Mouse (Mus musculus): ENCODE results near the gene Vil1. TPM values are rescaled to one million over a fixed set of nuclear protein-coding genes. Genes with fewer than 3 reads are reported as not detected.
"Not testable (repeated sequence)": the region's sequence is repeated elsewhere in the genome, so short reads cannot be mapped to it uniquely, and the experiment has no call there.

Vil1 gene
- total RNA-seq, 1 experiment: 1.2 TPM

- TF ChIP-seq ZC3H11A (IDR thresholded peaks at IDR 0.05; ENCODE audit: borderline replicate concordance, low read depth, low read length): no peak
- no peak for TF ChIP-seq CHD2 (IDR thresholded peaks at IDR 0.05; ENCODE audit: low read depth, low read length)
- TF ChIP-seq ZNF384 (IDR thresholded peaks at IDR 0.05; ENCODE audit: low read depth, low read length): no peak
- no peak for TF ChIP-seq MAFK (IDR thresholded peaks at IDR 0.05; ENCODE audit: insufficient read depth, low read depth, low read length)
- no peak for TF ChIP-seq HCFC1 (IDR thresholded peaks at IDR 0.05; ENCODE audit: borderline replicate concordance, insufficient read depth, low read length)
- Histone ChIP-seq H3K27ac (ENCODE audit: insufficient read depth, low read depth, low read length, poor library complexity, severe bottlenecking) (no peak overlapping the region), H3K9me3 (ENCODE audit: control insufficient read depth, insufficient read depth, low read depth, low read length) (no peaks in the 10 kb centered on the region), H3K36me3 (ENCODE audit: control insufficient read depth, insufficient read depth, low read length, poor library complexity, severe bottlenecking) (peaks cover 14% of the 10 kb centered on the region; the same call in 1 of the 2 replicates), H3K9ac (ENCODE audit: insufficient read depth, low read depth, low read length, poor library complexity, severe bottlenecking) (no peak overlapping the region), H3K4me3 (ENCODE audit: insufficient read depth in 1 of 2, low read depth in 1 of 2, low read length in 2 of 2, poor library complexity in 1 of 2, severe bottlenecking in 1 of 2) (no peak overlapping the region), H3K4me1 (ENCODE audit: control insufficient read depth in 2 of 2, insufficient read depth in 2 of 2, low read length in 2 of 2, poor library complexity in 1 of 2) (peaks cover 0 to 20% of the 10 kb centered on the region in 2 experiments; a peak in 2 of 4 replicates)
- DNase-seq (ENCODE audit: low read depth, low spot score): no peak
- in situ Hi-C loops (cut with MboI; ENCODE audit: low sequenced_read_pairs in 2 of 2, unreplicated experiment in 2 of 2): no loop called here
Measured at GRCm38 (mm10) chr1:74393697-74394096, 15.5 kb upstream of the Vil1 start.

GRCm38 (mm10) chr1:74394311-74394710, 14.9 kb upstream of the Vil1 start:
- in situ Hi-C loops (cut with MboI; ENCODE audit: low sequenced_read_pairs in 2 of 2, unreplicated experiment in 2 of 2): no loop called here
- no peak overlapping the region; a peak in 1 of 4 replicates for H3K4me3 ChIP-seq (ENCODE audit: insufficient read depth in 1 of 2, low read depth in 1 of 2, low read length in 2 of 2, poor library complexity in 1 of 2, severe bottlenecking in 1 of 2)
- no peak overlapping the region for H3K27ac ChIP-seq (ENCODE audit: insufficient read depth, low read depth, low read length, poor library complexity, severe bottlenecking)

DNA sequence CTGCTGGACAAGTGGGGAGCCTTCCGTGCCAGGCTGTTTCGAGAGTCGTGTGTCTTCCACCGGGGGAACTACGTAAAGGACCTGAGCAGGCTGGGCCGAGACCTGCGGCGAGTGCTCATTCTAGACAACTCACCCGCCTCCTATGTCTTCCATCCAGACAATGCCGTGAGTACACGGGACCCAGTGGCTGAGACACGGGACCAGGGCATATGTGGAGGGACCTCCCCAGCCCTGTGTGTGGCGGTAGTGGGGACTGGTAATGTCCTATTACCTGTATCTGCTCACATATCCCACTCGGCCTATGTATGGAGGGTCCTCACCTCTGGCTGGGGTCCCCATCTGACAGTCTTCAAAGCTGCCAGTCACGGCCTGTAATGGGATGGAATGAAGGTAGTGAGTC, 14.3 kb upstream of the Vil1 start:
- H3K4me1 ChIP-seq (ENCODE audit: control insufficient read depth in 2 of 2, insufficient read depth in 2 of 2, low read length in 2 of 2, poor library complexity in 1 of 2): peaks cover 0 to 14% of the 10 kb centered on the region in 2 experiments; a peak in 2 of 4 replicates
- in situ Hi-C loops (cut with MboI; ENCODE audit: low sequenced_read_pairs in 2 of 2, unreplicated experiment in 2 of 2): no loop called here

More at GRCm38 (mm10) chr1:74394311-74394710, 14.9 kb upstream of the Vil1 start:
- Histone ChIP-seq H3K36me3 (ENCODE audit: control insufficient read depth, insufficient read depth, low read length, poor library complexity, severe bottlenecking) (peaks cover 14% of the 10 kb centered on the region; the same call in 1 of the 2 replicates), H3K9me3 (ENCODE audit: control insufficient read depth, insufficient read depth, low read depth, low read length) (no peaks in the 10 kb centered on the region), H3K9ac (ENCODE audit: insufficient read depth, low read depth, low read length, poor library complexity, severe bottlenecking) (no peak overlapping the region), H3K4me1 (ENCODE audit: control insufficient read depth in 2 of 2, insufficient read depth in 2 of 2, low read length in 2 of 2, poor library complexity in 1 of 2) (peaks cover 0 to 17% of the 10 kb centered on the region in 2 experiments; a peak in 2 of 4 replicates)
- TF ChIP-seq CHD2 (IDR thresholded peaks at IDR 0.05; ENCODE audit: low read depth, low read length) (no peak), HCFC1 (IDR thresholded peaks at IDR 0.05; ENCODE audit: borderline replicate concordance, insufficient read depth, low read length) (no peak), ZC3H11A (IDR thresholded peaks at IDR 0.05; ENCODE audit: borderline replicate concordance, low read depth, low read length) (no peak), ZNF384 (IDR thresholded peaks at IDR 0.05; ENCODE audit: low read depth, low read length) (no peak), MAFK (IDR thresholded peaks at IDR 0.05; ENCODE audit: insufficient read depth, low read depth, low read length) (no peak)
- no peak for DNase-seq (ENCODE audit: low read depth, low spot score)

DNA sequence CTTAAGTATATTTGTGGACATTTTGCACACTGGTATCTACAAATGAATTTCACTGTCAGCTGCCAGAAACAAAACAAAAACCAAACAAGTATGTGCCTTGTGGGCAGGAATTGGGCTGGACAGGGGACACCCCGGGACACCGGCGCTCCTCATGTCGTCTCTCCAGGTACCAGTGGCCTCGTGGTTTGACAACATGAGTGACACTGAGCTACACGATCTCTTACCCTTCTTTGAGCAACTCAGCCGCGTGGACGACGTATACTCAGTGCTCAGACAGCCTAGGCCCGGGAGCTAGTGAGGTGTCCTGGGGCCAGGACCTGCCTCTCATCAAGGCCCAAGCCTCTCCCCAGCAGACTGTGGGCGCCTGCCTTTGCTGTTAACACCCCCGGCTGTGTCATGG, 13.9 kb upstream of the Vil1 start:
- TF ChIP-seq ZC3H11A (IDR thresholded peaks at IDR 0.05; ENCODE audit: borderline replicate concordance, low read depth, low read length) (no peak), CHD2 (IDR thresholded peaks at IDR 0.05; ENCODE audit: low read depth, low read length) (no peak), ZNF384 (IDR thresholded peaks at IDR 0.05; ENCODE audit: low read depth, low read length) (no peak)
- peaks cover 0 to 14% of the 10 kb centered on the region in 2 experiments; a peak in 2 of 4 replicates for H3K4me1 ChIP-seq (ENCODE audit: control insufficient read depth in 2 of 2, insufficient read depth in 2 of 2, low read length in 2 of 2, poor library complexity in 1 of 2)
- H3K9me3 ChIP-seq (ENCODE audit: control insufficient read depth, insufficient read depth, low read depth, low read length): no peaks in the 10 kb centered on the region
- in situ Hi-C loops (cut with MboI; ENCODE audit: low sequenced_read_pairs in 2 of 2, unreplicated experiment in 2 of 2): no loop called here
- peaks cover 14% of the 10 kb centered on the region; the same call in 1 of the 2 replicates for H3K36me3 ChIP-seq (ENCODE audit: control insufficient read depth, insufficient read depth, low read length, poor library complexity, severe bottlenecking)
- H3K4me3 ChIP-seq (ENCODE audit: insufficient read depth in 1 of 2, low read depth in 1 of 2, low read length in 2 of 2, poor library complexity in 1 of 2, severe bottlenecking in 1 of 2): no peak overlapping the region
- H3K9ac ChIP-seq (ENCODE audit: insufficient read depth, low read depth, low read length, poor library complexity, severe bottlenecking): no peak overlapping the region
- no peak for DNase-seq (ENCODE audit: low read depth, low spot score)
- H3K27ac ChIP-seq (ENCODE audit: insufficient read depth, low read depth, low read length, poor library complexity, severe bottlenecking): no peak overlapping the region

More for the DNA sequence above, 14.3 kb upstream of the Vil1 start:
- Histone ChIP-seq H3K9me3 (ENCODE audit: control insufficient read depth, insufficient read depth, low read depth, low read length) (no peaks in the 10 kb centered on the region), H3K27ac (ENCODE audit: insufficient read depth, low read depth, low read length, poor library complexity, severe bottlenecking) (no peak overlapping the region), H3K4me3 (ENCODE audit: insufficient read depth in 1 of 2, low read depth in 1 of 2, low read length in 2 of 2, poor library complexity in 1 of 2, severe bottlenecking in 1 of 2) (no peak overlapping the region; a peak in 1 of 4 replicates), H3K36me3 (ENCODE audit: control insufficient read depth, insufficient read depth, low read length, poor library complexity, severe bottlenecking) (peaks cover 14% of the 10 kb centered on the region; the same call in 1 of the 2 replicates), H3K9ac (ENCODE audit: insufficient read depth, low read depth, low read length, poor library complexity, severe bottlenecking) (no peak overlapping the region)
- no peak for DNase-seq (ENCODE audit: low read depth, low spot score)
- TF ChIP-seq HCFC1 (IDR thresholded peaks at IDR 0.05; ENCODE audit: borderline replicate concordance, insufficient read depth, low read length): no peak

DNA sequence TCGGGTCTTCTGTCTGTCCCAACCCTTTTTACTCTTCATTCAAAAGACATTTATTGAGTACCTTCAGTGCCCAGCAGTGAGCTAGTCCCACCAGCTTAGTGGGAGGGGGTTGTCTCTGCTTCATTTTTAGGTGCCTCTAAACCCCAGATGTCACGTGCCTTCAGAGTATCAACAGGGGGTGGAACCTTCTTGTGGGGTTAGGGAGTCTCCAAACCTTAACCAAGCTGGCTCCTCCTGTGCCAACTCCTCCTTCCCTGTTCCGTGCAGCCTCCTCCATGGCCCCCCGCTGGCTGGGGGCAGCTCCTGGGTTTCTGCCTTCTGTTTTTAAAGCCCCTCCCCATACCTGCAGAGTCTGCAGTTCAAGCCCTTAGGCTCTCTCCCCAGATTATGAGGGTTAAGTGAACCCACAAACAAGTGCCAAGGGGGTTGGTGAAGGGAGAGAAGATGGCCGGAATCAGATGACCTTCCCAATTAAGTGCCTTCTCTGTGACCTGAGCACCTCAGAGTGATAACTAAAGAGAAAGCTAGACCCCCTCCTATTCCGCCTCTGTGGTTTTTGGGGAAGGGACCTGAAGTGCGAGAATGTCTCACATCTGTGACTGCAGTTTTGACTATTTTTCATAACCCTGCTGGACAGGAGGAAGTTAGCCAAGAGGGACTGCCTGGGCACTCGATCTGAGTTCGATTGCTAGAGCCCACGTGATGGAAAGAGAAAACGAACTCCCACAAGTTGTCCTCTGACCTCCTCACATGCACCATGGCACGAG, 12.5 kb upstream of the Vil1 start:
- H3K9ac ChIP-seq (ENCODE audit: insufficient read depth, low read depth, low read length, poor library complexity, severe bottlenecking): peak overlapping the region; percentile 54
- H3K36me3 ChIP-seq (ENCODE audit: control insufficient read depth, insufficient read depth, low read length, poor library complexity, severe bottlenecking): peaks cover 14% of the 10 kb centered on the region; the same call in 1 of the 2 replicates
- peaks cover 0 to 17% of the 10 kb centered on the region in 2 experiments; a peak in 1 of 4 replicates for H3K4me1 ChIP-seq (ENCODE audit: control insufficient read depth in 2 of 2, insufficient read depth in 2 of 2, low read length in 2 of 2, poor library complexity in 1 of 2)
- H3K9me3 ChIP-seq (ENCODE audit: control insufficient read depth, insufficient read depth, low read depth, low read length); DNase-seq (ENCODE audit: low read depth, low spot score); in situ Hi-C loops (cut with MboI; ENCODE audit: low sequenced_read_pairs in 2 of 2, unreplicated experiment in 2 of 2): not testable (repeated sequence)
- peak overlapping the region; percentile 79 for H3K27ac ChIP-seq (ENCODE audit: insufficient read depth, low read depth, low read length, poor library complexity, severe bottlenecking)
- peak overlapping the region in 1 of 2 experiments; percentile 45; a peak in 2 of 4 replicates for H3K4me3 ChIP-seq (ENCODE audit: insufficient read depth in 1 of 2, low read depth in 1 of 2, low read length in 2 of 2, poor library complexity in 1 of 2, severe bottlenecking in 1 of 2)

Data from ES-E14 (cell line).